Mouse (Mus musculus) C2C12 (cell line): Measurements from ENCODE around the gene E2f6.

Source experiments
- CEBPB ChIP-seq: IDR thresholded peaks from one replicate; pipeline ENCODE4 v1.6.1; 2011; ENCODE audit warnings: low read depth, mild to moderate bottlenecking, control low read depth, moderate library complexity
- CTCF ChIP-seq: IDR thresholded peaks from one replicate; pipeline ENCODE4 v1.5.1; 2011; ENCODE audit not compliant: control insufficient read depth, insufficient read depth, insufficient read length
- MAX ChIP-seq: IDR thresholded peaks from one replicate; pipeline ENCODE4 v1.6.1; 2011; ENCODE audit warnings: mild to moderate bottlenecking, control low read depth
- MYOG ChIP-seq: IDR thresholded peaks from one replicate; pipeline ENCODE4 v1.6.1; 2011; ENCODE audit not compliant: control insufficient read depth, insufficient read length; ENCODE audit errors: extremely low read depth
- USF1 ChIP-seq: IDR thresholded peaks from one replicate; pipeline ENCODE4 v1.6.1; 2011; ENCODE audit warnings: low read depth, mild to moderate bottlenecking, control low read depth, moderate library complexity

- TF ChIP-seq CTCF = no peak
- TF ChIP-seq CEBPB = no peak
- no peak for TF ChIP-seq MAX
- no peak for TF ChIP-seq MYOG
- TF ChIP-seq USF1 = no peak
Observed at GRCm38 (mm10) chr12:16803956-16804430, 6.8 kb upstream of the E2f6 start.
